Mouse (Mus musculus) heart, embryonic 16.5 days (tissue): ENCODE measurements at regions not wholly inside any gene's neighbourhood (a gene's known extent, or its start where the extent isn't known, plus 50 kb on each side); places are given as distances from the start of the nearest gene placed in this dataset.

Experiments
- ATAC-seq: fragments of 200-750 bp; cut with Nextera tagmentation; replicated peaks from 2 replicates; pipeline ENCODE4 v1.8.0; 2017; ENCODE audit warnings: moderate number of reproducible peaks; ENCODE audit not compliant: insufficient read depth, low FRiP score; ENCODE audit errors: extremely low read depth
- H3K27ac ChIP-seq: fragments of 300-500 bp; sonication (generic); 2 replicates; pipeline ENCODE4 v1.5.1; 2014; ENCODE audit warnings: mild to moderate bottlenecking, low read length, control low read depth, moderate library complexity
- H3K27me3 ChIP-seq: fragments of 300-500 bp; sonication (generic); 2 replicates; pipeline ENCODE4 v1.6.1; 2014; ENCODE audit warnings: low read length, mixed read lengths; ENCODE audit not compliant: control insufficient read depth, insufficient read depth
- H3K36me3 ChIP-seq: fragments of 300-500 bp; sonication (generic); 2 replicates; pipeline ENCODE4 v1.6.1; 2014; ENCODE audit not compliant: control insufficient read depth, insufficient read depth
- H3K4me1 ChIP-seq: fragments of 300-500 bp; sonication (generic); 2 replicates; pipeline ENCODE4 v1.6.1; 2014; ENCODE audit warnings: low read length, mixed read lengths; ENCODE audit not compliant: control insufficient read depth, insufficient read depth
- H3K4me2 ChIP-seq: fragments of 300-500 bp; sonication (generic); 2 replicates; pipeline ENCODE4 v1.6.1; 2014; ENCODE audit warnings: low read depth, mild to moderate bottlenecking, control low read depth, low read length
- H3K4me3 ChIP-seq: fragments of 300-500 bp; sonication (generic); 2 replicates; pipeline ENCODE4 v1.5.1; 2014; ENCODE audit warnings: mild to moderate bottlenecking, control low read depth, low read length
- H3K9ac ChIP-seq: fragments of 300-500 bp; sonication (generic); 2 replicates; pipeline ENCODE4 v1.6.1; 2014; ENCODE audit warnings: low read length, control low read depth
- H3K9me3 ChIP-seq: fragments of 300-500 bp; sonication (generic); replicated peaks from 2 replicates; pipeline ENCODE4 v1.6.1; 2016; ENCODE audit warnings: low read length; ENCODE audit not compliant: control insufficient read depth
- WGBS: fragments of 180-500 bp; shearing (Covaris S2); extraction: QIAGEN DNeasy Blood & Tissue Kit; methylation state at CpG from one replicate; pipeline ENCODE4 v1.1.7; 2014; 5-methylcytosine and 5-hydroxymethylcytosine counted together

- Histone ChIP-seq H3K27me3 (no peaks in the 10 kb centered on the region), H3K4me1 (no peaks in the 10 kb centered on the region), H3K9ac (no peak overlapping the region), H3K36me3 (no peaks in the 10 kb centered on the region), H3K9me3 (no peaks in the 10 kb centered on the region), H3K4me3 (no peak overlapping the region), H3K27ac (no peak overlapping the region), H3K4me2 (no peak overlapping the region)
- 58% methylated on average over 13 of the region's 13 CpGs for WGBS
- no peak for ATAC-seq
These were observed 117.7 kb upstream of the Plcz1 start for GRCm38 (mm10) chr6:140158986-140159385.

DNA sequence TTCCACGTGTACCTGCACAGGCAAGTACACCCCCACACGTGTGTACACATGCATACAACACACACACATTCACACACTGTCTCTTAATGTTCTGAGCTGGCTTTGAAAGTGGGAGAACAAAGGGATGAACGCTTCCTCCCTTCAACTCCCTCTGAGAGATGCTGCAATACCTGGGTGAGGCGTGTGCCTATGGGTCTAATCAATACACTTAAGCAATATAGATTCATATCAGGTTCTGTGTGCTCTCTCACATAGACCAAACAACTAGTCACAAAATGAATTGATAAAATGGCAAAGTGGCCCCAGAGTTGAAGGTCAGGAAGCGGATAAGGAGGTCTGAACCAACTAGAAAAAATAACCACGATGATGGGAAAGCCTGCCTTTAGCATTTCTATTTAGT is 116.1 kb upstream of the Plcz1 start:
- H3K27ac ChIP-seq = no peak overlapping the region
- H3K9ac ChIP-seq = no peak overlapping the region
- 86% methylated on average over 6 of the region's 6 CpGs for WGBS
- no peak for ATAC-seq
- H3K4me3 ChIP-seq = no peak overlapping the region
- no peaks in the 10 kb centered on the region for H3K9me3 ChIP-seq
- H3K27me3 ChIP-seq = no peaks in the 10 kb centered on the region
- no peak overlapping the region for H3K4me2 ChIP-seq
- no peaks in the 10 kb centered on the region for H3K36me3 ChIP-seq
- no peaks in the 10 kb centered on the region for H3K4me1 ChIP-seq

DNA sequence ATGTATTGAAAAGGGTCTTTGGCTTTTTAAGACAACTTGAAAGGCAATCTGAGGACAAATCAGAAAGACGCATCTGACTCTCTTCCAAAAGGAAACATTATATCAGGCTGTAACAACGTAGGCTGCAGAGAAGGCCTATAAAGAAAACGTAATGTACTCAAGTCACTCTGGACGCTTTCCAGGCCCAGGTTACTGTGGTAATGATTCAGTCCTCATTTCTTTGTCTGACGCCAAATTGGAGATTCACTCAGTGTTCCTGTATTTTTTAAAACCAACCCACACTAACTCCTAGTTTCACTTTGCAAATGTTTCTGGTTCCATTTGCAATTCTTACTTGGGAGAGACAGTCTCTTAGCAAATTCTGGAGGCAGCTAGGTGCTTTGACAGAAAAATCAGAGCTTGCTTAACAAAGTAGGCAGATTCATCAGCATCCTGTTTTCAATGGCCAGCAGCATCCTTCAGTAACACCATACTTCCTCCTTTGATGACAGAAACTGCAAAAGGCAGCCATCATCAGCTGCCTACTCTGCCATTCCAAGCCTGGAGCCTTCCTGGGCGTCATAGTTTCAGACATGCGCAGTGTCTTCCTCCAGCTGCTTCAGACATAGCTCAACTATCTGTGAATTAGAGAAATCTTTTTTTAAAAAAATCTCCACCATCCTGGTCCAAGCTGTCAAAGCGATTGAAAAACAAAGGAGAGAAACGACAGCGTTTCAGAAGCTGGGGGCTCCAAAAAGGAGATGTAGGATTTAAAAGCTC is 111.3 kb upstream of the Plcz1 start:
- WGBS = 64% methylated on average over 10 of the region's 10 CpGs

DNA sequence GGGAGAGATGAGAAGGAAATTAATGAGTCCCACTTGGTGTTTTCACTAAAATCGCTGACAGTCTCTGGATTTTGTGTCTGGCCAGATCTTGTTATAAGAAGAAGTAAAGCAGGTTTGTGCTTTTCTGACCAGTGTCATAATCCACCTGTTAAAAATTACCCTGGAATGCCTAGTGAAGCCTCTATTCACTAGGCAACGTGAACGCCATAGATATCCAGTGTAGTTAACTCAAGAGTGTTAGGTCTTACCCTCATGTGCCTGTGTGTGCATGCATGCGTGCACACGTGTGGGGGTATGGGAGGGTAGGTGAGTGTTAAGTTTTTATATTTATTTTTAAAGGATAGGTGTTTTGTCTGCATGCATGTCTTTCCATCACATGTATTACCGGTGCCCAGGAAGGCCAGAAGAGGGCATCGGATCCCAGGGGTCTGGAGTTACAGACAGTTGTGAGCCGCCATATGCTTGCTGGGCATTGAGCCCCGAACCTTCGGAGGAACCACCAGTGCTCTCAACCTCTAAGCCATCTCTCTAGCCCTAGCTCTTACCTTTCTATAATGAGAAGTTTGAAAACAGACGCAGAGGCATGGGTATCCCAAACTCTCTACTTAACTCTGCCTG is 107.5 kb upstream of the Plcz1 start:
- H3K4me3 ChIP-seq = no peak overlapping the region
- no peak for ATAC-seq
- no peak overlapping the region for H3K9ac ChIP-seq
- H3K4me2 ChIP-seq = no peak overlapping the region
- H3K4me1 ChIP-seq = no peaks in the 10 kb centered on the region
- H3K27ac ChIP-seq = no peak overlapping the region
- 86% methylated on average over 11 of the region's 11 CpGs for WGBS
- H3K9me3 ChIP-seq = no peaks in the 10 kb centered on the region
- H3K27me3 ChIP-seq = no peaks in the 10 kb centered on the region
- H3K36me3 ChIP-seq = no peaks in the 10 kb centered on the region

More for the DNA sequence above, 111.3 kb upstream of the Plcz1 start:
- H3K4me3 ChIP-seq = no peak overlapping the region
- H3K4me1 ChIP-seq = no peaks in the 10 kb centered on the region
- H3K36me3 ChIP-seq = no peaks in the 10 kb centered on the region
- no peaks in the 10 kb centered on the region for H3K27me3 ChIP-seq
- no peak overlapping the region for H3K4me2 ChIP-seq
- H3K27ac ChIP-seq = no peak overlapping the region
- no peak for ATAC-seq
- no peaks in the 10 kb centered on the region for H3K9me3 ChIP-seq
- no peak overlapping the region for H3K9ac ChIP-seq

DNA sequence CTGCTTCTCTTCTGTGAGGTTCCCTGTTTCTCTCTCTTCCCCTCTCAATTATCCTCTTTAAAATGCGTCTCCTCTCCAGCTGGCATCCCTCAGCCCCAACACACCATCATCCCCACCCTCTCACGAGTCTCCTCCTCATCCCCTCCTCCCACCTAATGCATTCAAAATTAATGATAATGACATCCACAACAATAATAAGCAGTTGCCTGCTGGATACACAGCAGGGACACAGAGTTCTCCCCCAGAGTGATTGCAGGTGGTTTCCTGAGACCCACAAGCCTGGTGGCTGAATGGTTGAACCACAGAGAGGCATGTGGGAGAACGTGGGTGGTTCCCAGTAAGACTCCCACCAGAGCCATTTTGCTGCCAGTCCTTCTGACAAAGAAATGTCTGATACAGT is 106.9 kb upstream of the Plcz1 start:
- H3K27me3 ChIP-seq = no peaks in the 10 kb centered on the region
- H3K4me1 ChIP-seq = no peaks in the 10 kb centered on the region
- H3K4me3 ChIP-seq = no peak overlapping the region
- H3K36me3 ChIP-seq = no peaks in the 10 kb centered on the region
- no peaks in the 10 kb centered on the region for H3K9me3 ChIP-seq
- 48% methylated on average over 3 of the region's 3 CpGs for WGBS
- no peak overlapping the region for H3K9ac ChIP-seq
- H3K27ac ChIP-seq = no peak overlapping the region
- no peak overlapping the region for H3K4me2 ChIP-seq
- ATAC-seq = no peak

GRCm38 (mm10) chr6:140147711-140148110 is 106.5 kb upstream of the Plcz1 start:
- Histone ChIP-seq H3K27ac (no peak overlapping the region), H3K27me3 (no peaks in the 10 kb centered on the region), H3K36me3 (no peaks in the 10 kb centered on the region), H3K9me3 (no peaks in the 10 kb centered on the region), H3K4me1 (no peaks in the 10 kb centered on the region), H3K9ac (no peak overlapping the region), H3K4me2 (no peak overlapping the region), H3K4me3 (no peak overlapping the region)
- WGBS = 59% methylated on average over 6 of the region's 6 CpGs
- ATAC-seq = no peak

DNA sequence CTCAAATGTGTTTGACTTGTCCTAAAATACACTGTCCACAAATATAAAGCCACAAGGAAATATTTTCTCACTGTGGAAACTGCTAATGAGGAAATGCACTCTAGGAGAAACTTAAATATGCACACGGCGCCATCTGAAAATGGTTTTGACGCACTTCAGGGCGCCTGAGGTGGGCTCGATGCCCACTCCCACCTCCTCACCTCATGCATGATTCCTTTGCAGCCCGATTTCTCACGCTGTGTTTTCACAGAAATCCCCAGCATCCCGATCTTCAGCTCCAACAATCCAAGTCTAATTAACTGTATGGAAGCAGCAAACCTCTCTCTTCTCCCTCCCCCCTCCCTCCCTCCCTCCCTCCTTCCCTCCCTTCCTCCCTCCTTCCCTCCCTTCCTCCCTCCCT is 92.5 kb upstream of the Plcz1 start:
- Histone ChIP-seq H3K9me3 (no peaks in the 10 kb centered on the region), H3K27ac (no peak overlapping the region)
- no peak for ATAC-seq

DNA sequence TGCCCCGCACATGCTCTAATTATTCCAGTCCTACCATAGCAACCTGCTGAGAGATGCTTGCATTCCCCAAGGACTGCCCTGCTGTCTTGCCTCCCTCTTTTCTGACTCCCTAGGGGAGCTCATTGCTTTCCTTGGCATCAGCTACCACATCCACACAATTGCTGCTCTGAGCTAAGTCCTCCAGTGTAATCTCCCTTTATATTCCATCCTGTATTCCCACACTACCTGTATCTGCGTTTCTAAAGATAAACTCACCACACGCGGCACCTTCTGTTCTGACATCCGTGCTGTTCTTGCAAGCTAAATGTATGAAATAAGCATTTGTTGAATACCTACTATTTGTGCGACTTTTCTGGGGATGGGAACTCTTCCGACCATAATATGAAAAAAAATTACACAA is 85.4 kb upstream of the Plcz1 start:
- WGBS = 82% methylated on average over 7 of the region's 7 CpGs
- Histone ChIP-seq H3K27ac (no peak overlapping the region), H3K9ac (no peak overlapping the region), H3K4me1 (no peaks in the 10 kb centered on the region), H3K9me3 (peaks cover 14% of the 10 kb centered on the region), H3K4me2 (no peak overlapping the region), H3K4me3 (no peak overlapping the region), H3K36me3 (no peaks in the 10 kb centered on the region), H3K27me3 (no peaks in the 10 kb centered on the region)
- ATAC-seq = no peak

More for the DNA sequence above, 92.5 kb upstream of the Plcz1 start:
- Histone ChIP-seq H3K4me1 (no peaks in the 10 kb centered on the region), H3K4me2 (no peak overlapping the region), H3K27me3 (no peaks in the 10 kb centered on the region), H3K36me3 (no peaks in the 10 kb centered on the region), H3K4me3 (no peak overlapping the region), H3K9ac (no peak overlapping the region)
- 74% methylated on average over 8 of the region's 8 CpGs for WGBS

DNA sequence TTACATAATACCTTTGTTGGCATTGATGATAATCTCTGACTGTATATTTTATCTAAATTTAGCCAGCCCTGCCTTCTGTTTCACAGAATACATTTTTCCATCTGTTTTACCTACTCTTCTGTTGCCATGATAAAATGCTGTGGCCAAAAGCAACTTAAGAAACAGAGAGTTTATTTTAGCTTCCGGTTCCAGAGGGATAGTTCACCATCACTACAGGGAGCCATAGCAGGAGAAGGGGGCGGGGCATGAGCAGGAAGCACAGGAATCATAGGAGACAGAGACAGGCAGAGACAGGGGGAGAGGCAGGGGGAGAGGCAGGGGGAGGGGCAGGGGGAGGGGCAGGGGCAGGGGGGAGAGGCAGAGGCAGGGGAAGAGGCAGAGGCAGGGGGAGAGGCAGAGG is 72.8 kb upstream of the Plcz1 start:
- Histone ChIP-seq H3K9me3 (no peaks in the 10 kb centered on the region), H3K9ac (no peak overlapping the region), H3K27me3 (no peaks in the 10 kb centered on the region), H3K36me3 (no peaks in the 10 kb centered on the region), H3K27ac (no peak overlapping the region), H3K4me1 (no peaks in the 10 kb centered on the region), H3K4me3 (no peak overlapping the region), H3K4me2 (no peak overlapping the region)
- WGBS = 82% methylated on average over 2 of the region's 2 CpGs
- no peak for ATAC-seq
